Mouse (Mus musculus) embryonic facial prominence, embryonic 11.5 days (tissue): ENCODE data around the gene Deaf1. TPM values are rescaled to one million over a fixed set of nuclear protein-coding genes. Genes with fewer than 3 reads are reported as not detected.

Experiments
- ATAC-seq: fragments of 200-750 bp; cut with Nextera tagmentation; replicated peaks from 2 replicates; pipeline ENCODE4 v1.8.0; 2017; ENCODE audit warnings: low read depth; ENCODE audit not compliant: insufficient number of reproducible peaks, low FRiP score, low TSS enrichment
- DNase-seq: peaks from one replicate; pipeline ENCODE4 v3.0.0-alpha.2; 2015; ENCODE audit warnings: low spot score
- H3K27ac ChIP-seq: fragments of 300-500 bp; sonication (generic); replicated peaks from 2 replicates; pipeline ENCODE4 v1.5.1; 2014; ENCODE audit warnings: mild to moderate bottlenecking, low read depth, low read length, control low read depth
- H3K27me3 ChIP-seq: fragments of 300-500 bp; sonication (generic); 2 replicates; pipeline ENCODE4 v1.6.1; 2014; ENCODE audit warnings: mild to moderate bottlenecking, low read length, moderate library complexity, mixed read lengths; ENCODE audit not compliant: control insufficient read depth, insufficient read depth
- H3K36me3 ChIP-seq: fragments of 300-500 bp; sonication (generic); replicated peaks from 2 replicates; pipeline ENCODE4 v1.6.1; 2014; ENCODE audit warnings: low read depth, mild to moderate bottlenecking, low read length, moderate library complexity, mixed read lengths; ENCODE audit not compliant: control insufficient read depth, insufficient read depth
- H3K4me1 ChIP-seq: fragments of 300-500 bp; sonication (generic); 2 replicates; pipeline ENCODE4 v1.6.1; 2014; ENCODE audit warnings: low read length, mixed read lengths; ENCODE audit not compliant: control insufficient read depth, insufficient read depth
- H3K4me2 ChIP-seq: fragments of 300-500 bp; sonication (generic); 2 replicates; pipeline ENCODE4 v1.6.1; 2014; ENCODE audit warnings: low read depth, mild to moderate bottlenecking, control low read depth, low read length, moderate library complexity
- H3K4me3 ChIP-seq: fragments of 300-500 bp; sonication (generic); 2 replicates; pipeline ENCODE4 v1.5.1; 2014; ENCODE audit warnings: low read depth, low read length, control low read depth
- H3K9ac ChIP-seq: fragments of 300-500 bp; sonication (generic); replicated peaks from 2 replicates; pipeline ENCODE4 v1.6.1; 2014; ENCODE audit warnings: mild to moderate bottlenecking, control low read depth, low read length
- H3K9me3 ChIP-seq: fragments of 300-500 bp; sonication (generic); replicated peaks from 2 replicates; pipeline ENCODE4 v1.6.1; 2016; ENCODE audit warnings: mild to moderate bottlenecking, low read length, inconsistent platforms, mixed read lengths; ENCODE audit not compliant: control insufficient read depth
- WGBS: fragments of 180-500 bp; shearing (Covaris S2); extraction: QIAGEN DNeasy Blood & Tissue Kit; methylation state at CpG from one replicate; pipeline ENCODE4 v1.1.7; 2014; 5-methylcytosine and 5-hydroxymethylcytosine counted together
- polyA plus RNA-seq: library from polyadenylated mRNA; unstranded; fragments of >200 nt; fragmentation: Nextera tagmentation; extraction: Ambion mirVana; gene quantifications from 2 replicates; pipeline ENCODE4 v1.2.1, GENCODE M21; 2014

Gene Deaf1
- polyA plus RNA-seq, 1 experiment from 2014 or later: 53.9 TPM

DNA sequence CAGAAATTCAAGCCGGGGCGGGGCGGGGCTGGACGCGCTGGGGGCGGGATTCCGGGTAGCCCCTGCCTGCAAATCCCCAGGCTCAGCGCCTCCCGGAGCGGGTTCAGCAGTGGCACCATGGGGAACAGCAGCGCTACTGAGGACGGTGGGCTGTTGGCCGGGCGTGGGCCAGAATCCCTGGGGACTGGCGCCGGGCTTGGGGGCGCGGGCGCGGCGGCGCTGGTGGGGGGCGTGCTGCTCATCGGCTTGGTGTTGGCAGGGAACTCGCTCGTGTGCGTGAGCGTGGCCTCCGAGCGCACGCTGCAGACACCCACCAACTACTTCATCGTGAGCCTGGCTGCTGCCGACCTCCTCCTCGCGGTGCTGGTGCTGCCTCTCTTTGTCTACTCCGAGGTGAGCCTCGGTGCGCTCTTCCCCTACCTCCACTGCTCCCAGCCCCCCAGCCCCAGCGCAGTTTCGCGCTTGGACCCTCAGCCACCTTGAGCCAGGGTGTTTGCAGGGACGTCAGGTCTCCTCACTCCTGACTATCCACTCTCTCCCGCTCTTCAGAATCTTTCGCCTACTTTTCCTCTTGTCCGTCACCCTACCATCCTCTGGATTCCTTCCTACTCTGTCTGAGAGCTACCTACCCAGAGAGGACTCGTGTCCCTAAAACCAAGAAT, 35.4 kb downstream of the Deaf1 start, which contains the start of gene Drd4:
Drd4 (plus strand) TSS at position 86 of the 662 bp plus-strand sequence.
- peak within 1 kb of the TSS; percentile 78 for H3K4me2 ChIP-seq
- no peak within 1 kb of the TSS for H3K27ac ChIP-seq
- no peaks in the 10 kb centered on the region for H3K36me3 ChIP-seq
- H3K4me3 ChIP-seq: peak within 1 kb of the TSS; percentile 43
- H3K4me1 ChIP-seq: peaks cover 6% of the 10 kb centered on the region; the same call in 1 of the 2 replicates
- DNase-seq (peak; percentile 76), ATAC-seq (peak; percentile 70; the same call in 1 of the 2 replicates)
- H3K9me3 ChIP-seq: no peaks in the 10 kb centered on the region
- H3K9ac ChIP-seq: peak within 1 kb of the TSS; percentile 54
- WGBS: 2% methylated on average over 44 of the region's 46 CpGs
- H3K27me3 ChIP-seq: peaks cover 34% of the 10 kb centered on the region

DNA sequence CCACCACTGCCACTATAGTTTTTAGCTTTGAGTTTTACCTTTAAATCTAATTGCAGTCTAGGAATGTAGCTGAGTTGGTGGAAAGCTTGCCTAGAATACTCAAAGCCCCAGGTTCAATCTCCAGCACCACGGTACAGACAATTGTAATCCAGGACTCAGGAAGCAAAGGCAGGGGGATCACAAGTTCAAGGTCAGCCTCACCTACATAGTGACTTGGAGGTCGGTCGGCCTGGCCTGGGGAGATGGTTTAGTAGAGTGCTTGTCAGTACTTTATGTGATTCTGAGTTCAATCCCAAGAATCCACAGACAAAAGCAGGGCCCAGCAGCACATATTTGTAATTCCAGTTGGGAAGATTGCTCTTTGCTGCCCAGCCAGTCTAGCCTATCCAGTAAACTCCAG, 39.4 kb downstream of the Deaf1 start:
- Histone ChIP-seq H3K27me3 (peaks cover 10% of the 10 kb centered on the region), H3K4me2 (no peak overlapping the region), H3K9ac (no peak overlapping the region), H3K4me1 (no peaks in the 10 kb centered on the region), H3K27ac (no peak overlapping the region), H3K4me3 (no peak overlapping the region), H3K36me3 (no peaks in the 10 kb centered on the region), H3K9me3 (no peaks in the 10 kb centered on the region)
- WGBS: 86% methylated on average over 3 of the region's 3 CpGs
- ATAC-seq: no peak
- no peak for DNase-seq

DNA sequence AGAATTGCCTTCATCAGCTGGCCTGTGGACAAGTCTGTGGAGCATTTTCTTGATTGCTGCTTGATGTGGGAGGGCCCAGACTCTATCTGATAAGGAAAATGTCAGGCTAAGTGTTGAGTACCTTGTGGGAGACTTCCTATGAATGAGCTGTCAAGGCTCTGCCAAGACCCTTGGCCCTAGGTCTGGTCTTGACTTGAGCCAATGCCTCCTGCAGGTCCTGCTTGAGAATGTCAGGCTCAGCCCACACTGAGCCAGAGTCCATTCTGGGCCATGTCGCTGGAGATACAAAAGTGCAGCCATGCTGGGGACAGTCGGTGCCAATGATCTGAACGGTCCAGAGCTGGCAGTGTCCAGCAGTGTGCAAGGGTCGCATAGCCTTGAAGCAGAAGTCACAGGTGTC, 44.7 kb downstream of the Deaf1 start:
- Histone ChIP-seq H3K27me3 (no peaks in the 10 kb centered on the region), H3K9ac (no peak overlapping the region), H3K4me2 (no peak overlapping the region), H3K27ac (no peak overlapping the region), H3K4me3 (no peak overlapping the region), H3K9me3 (no peaks in the 10 kb centered on the region), H3K4me1 (no peaks in the 10 kb centered on the region), H3K36me3 (no peaks in the 10 kb centered on the region)
- no peak for DNase-seq
- no peak for ATAC-seq
- WGBS: 92% methylated on average over 4 of the region's 4 CpGs

DNA sequence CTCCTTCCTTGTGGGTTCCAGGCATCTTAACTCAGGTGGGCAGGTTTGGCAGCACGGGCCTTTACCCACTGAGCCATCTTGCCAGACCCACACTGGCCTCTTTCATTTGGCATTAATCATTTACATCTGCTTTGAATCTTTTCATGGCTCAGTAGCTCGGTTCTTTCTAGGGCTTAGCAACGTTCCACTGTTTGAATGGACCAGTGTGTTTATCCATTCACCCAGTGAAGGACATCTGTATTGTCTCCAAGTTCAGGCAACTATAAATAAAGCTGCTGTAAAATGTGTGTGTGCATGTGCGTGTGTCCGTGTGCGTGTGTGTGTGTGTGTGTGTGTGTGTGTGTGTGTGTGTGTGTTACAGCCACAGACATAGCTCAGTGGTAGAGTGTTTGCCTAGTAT, 46.0 kb downstream of the Deaf1 start:
- no peak for DNase-seq
- no peaks in the 10 kb centered on the region for H3K9me3 ChIP-seq
- H3K4me2 ChIP-seq: no peak overlapping the region
- no peak overlapping the region for H3K9ac ChIP-seq
- H3K27ac ChIP-seq: no peak overlapping the region
- ATAC-seq: no peak
- no peaks in the 10 kb centered on the region for H3K36me3 ChIP-seq
- H3K4me3 ChIP-seq: no peak overlapping the region
- no peaks in the 10 kb centered on the region for H3K27me3 ChIP-seq
- no peaks in the 10 kb centered on the region for H3K4me1 ChIP-seq
- 63% methylated on average over 6 of the region's 6 CpGs for WGBS

DNA sequence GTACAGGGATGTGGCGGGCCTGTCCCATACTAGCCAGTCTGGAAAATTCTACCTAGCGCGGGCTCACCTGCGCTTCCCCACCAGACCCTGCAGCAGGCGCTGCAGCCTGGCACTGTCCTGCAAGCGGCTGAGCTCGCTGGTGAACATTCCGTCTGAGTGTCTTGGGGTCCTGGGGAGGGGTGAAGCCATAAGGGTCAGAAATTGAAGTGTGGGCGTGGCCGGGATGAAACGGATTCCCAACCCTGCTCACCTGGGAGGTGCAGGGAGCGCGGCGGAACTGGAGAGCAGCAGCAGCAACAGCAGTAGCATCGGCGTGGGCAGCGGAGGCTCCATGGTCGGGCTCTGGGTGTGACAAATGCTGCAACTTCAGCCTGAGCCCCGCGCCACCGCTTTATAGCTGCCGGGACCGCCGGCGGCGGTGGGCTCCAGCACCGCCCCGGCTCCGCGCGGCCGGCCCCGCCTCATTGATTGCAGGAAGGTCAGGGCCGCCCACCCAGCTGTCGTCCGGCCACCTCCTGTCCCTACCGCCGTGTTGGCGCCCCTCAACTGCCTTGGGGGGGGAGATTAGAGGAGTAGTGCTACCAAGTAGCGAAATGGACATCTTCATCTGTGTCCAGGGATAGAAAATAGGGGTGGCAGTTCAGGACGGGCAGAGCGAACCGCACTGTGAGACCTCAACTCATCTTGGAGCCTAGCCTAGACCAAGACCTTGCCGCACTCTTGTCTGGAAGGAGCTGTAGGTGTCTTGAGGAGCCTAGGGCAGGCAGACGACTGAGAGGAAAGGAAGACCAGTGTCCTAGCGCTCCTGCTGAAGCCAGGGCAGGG, 48.5 kb downstream of the Deaf1 start, which contains the start of gene Sct:
Sct (minus strand) TSS at position 368 of the 825 bp plus-strand sequence.
- peak within 1 kb of the TSS; percentile 22 for H3K4me3 ChIP-seq
- 2% methylated on average over 45 of the region's 46 CpGs for WGBS
- no peaks in the 10 kb centered on the region for H3K9me3 ChIP-seq
- peak; percentile 66 for DNase-seq
- no peaks in the 10 kb centered on the region for H3K27me3 ChIP-seq
- H3K36me3 ChIP-seq: no peaks in the 10 kb centered on the region
- ATAC-seq: peak; percentile 49; the same call in 1 of the 2 replicates
- peak within 1 kb of the TSS; percentile 72 for H3K4me2 ChIP-seq
- peak within 1 kb of the TSS; percentile 32; the same call in 1 of the 2 replicates for H3K9ac ChIP-seq
- no peak within 1 kb of the TSS for H3K27ac ChIP-seq
- no peaks in the 10 kb centered on the region for H3K4me1 ChIP-seq

GRCm38 (mm10) chr7:141277701-141278678, 49.5 kb downstream of the Deaf1 start:
- Histone ChIP-seq H3K4me2 (no peak overlapping the region; the same call in 1 of the 2 replicates), H3K36me3 (no peaks in the 10 kb centered on the region), H3K27me3 (no peaks in the 10 kb centered on the region), H3K9me3 (no peaks in the 10 kb centered on the region), H3K4me1 (no peaks in the 10 kb centered on the region), H3K4me3 (no peak overlapping the region), H3K27ac (no peak overlapping the region), H3K9ac (no peak overlapping the region)
- no peak for DNase-seq
- WGBS: 80% methylated on average over 11 of the region's 11 CpGs
- ATAC-seq: no peak

- WGBS: 61% methylated on average over 11 of the region's 11 CpGs
- H3K4me3 ChIP-seq: no peak within 1 kb of the TSS
- H3K4me1 ChIP-seq: no peaks in the 10 kb centered on the region
- no peak for ATAC-seq
- H3K9me3 ChIP-seq: no peaks in the 10 kb centered on the region
- DNase-seq: no peak
- no peaks in the 10 kb centered on the region for H3K27me3 ChIP-seq
- H3K36me3 ChIP-seq: no peaks in the 10 kb centered on the region
- H3K4me2 ChIP-seq: no peak within 1 kb of the TSS
- H3K27ac ChIP-seq: no peak within 1 kb of the TSS
- no peak within 1 kb of the TSS for H3K9ac ChIP-seq
Observed at GRCm38 (mm10) chr7:141276546-141276945, 50.9 kb downstream of the Deaf1 start, which contains the start of gene Cdhr5. Gene Cdhr5, minus strand, starts transcription at chr7:141276786.
